Mouse (Mus musculus) CH12.LX (cell line): ENCODE measurements around the gene Cym. TPM values are rescaled to one million over a fixed set of nuclear protein-coding genes. Genes with fewer than 3 reads are reported as not detected.
A peak's percentile ranks its signal among the peaks of the same experiment; 100 is the strongest.

Experiments used
- DNase-seq: peaks from one replicate; pipeline ENCODE4 v3.0.0-alpha.2; 2013; ENCODE audit errors: extremely low read depth
- H3K27ac ChIP-seq: 2 replicates; pipeline ENCODE4 v1.5.1; 2012; ENCODE audit warnings: low read depth, mild to moderate bottlenecking, control low read depth, moderate library complexity; ENCODE audit not compliant: insufficient read depth
- H3K27me3 ChIP-seq: replicated peaks from 2 replicates; pipeline ENCODE3; 2012; ENCODE audit warnings: inconsistent platforms
- H3K36me3 ChIP-seq, 2 experiments: replicated peaks in 1 of 2; 2 replicates each; pipeline versions ENCODE3 to v1.6.1; 2012; ENCODE audit warnings: inconsistent platforms in 1 of 2, low read length in 1 of 2, mild to moderate bottlenecking in 1 of 2, mixed read lengths in 1 of 2, moderate library complexity in 1 of 2; ENCODE audit not compliant: control insufficient read depth in 1 of 2, insufficient read depth in 1 of 2
- H3K4me1 ChIP-seq, 2 experiments: 2 replicates each; pipeline ENCODE4 v1.6.1; 2012; ENCODE audit warnings: inconsistent platforms in 1 of 2, moderate library complexity in 1 of 2; ENCODE audit not compliant: insufficient read depth in 2 of 2, control insufficient read depth in 1 of 2
- H3K4me2 ChIP-seq: 2 replicates; pipeline ENCODE4 v1.6.1; 2012; ENCODE audit warnings: low read depth, mild to moderate bottlenecking, control low read depth; ENCODE audit not compliant: poor library complexity, insufficient read depth, severe bottlenecking
- H3K4me3 ChIP-seq, 3 experiments: fragments of 150-350 bp in 1 of 3; sonication (generic) in 1 of 3; replicated peaks in 1 of 3; 2 replicates each; pipeline versions ENCODE3 to v1.5.1; 2011 to 2012; ENCODE audit warnings: low read depth in 2 of 3, low read length in 2 of 3, mild to moderate bottlenecking in 2 of 3, moderate library complexity in 2 of 3, control low read depth in 1 of 3, improper control_type of control experiment in 1 of 3, inconsistent platforms in 1 of 3, mixed read lengths in 1 of 3; ENCODE audit not compliant: poor library complexity in 1 of 3
- H3K79me2 ChIP-seq: replicated peaks from 2 replicates; pipeline ENCODE4 v1.6.1; 2012; ENCODE audit warnings: mild to moderate bottlenecking, moderate library complexity; ENCODE audit not compliant: control insufficient read depth, poor library complexity, insufficient read depth, severe bottlenecking; ENCODE audit errors: extremely low read depth
- H3K9ac ChIP-seq: 2 replicates; pipeline ENCODE4 v1.6.1; 2012; ENCODE audit warnings: low read depth, mild to moderate bottlenecking, control low read depth, moderate library complexity; ENCODE audit not compliant: insufficient read depth
- H3K9me3 ChIP-seq: replicated peaks from 2 replicates; pipeline ENCODE3; 2012; ENCODE audit warnings: low read length, inconsistent platforms, mixed read lengths
- BHLHE40 ChIP-seq: IDR thresholded peaks from 2 replicates; pipeline ENCODE4 v1.6.1; 2011; ENCODE audit warnings: mild to moderate bottlenecking, low read depth, low read length, improper control_type of control experiment
- CTCF ChIP-seq, 2 experiments: IDR thresholded peaks in 1 of 2; conservative IDR thresholded peaks in 1 of 2; 2 replicates each; pipeline ENCODE4 v1.5.1; 2011 to 2012; ENCODE audit warnings: low read depth in 2 of 2, low read length in 2 of 2, improper control_type of control experiment in 1 of 2, inconsistent platforms in 1 of 2, mild to moderate bottlenecking in 1 of 2, moderate library complexity in 1 of 2
- E2F4 ChIP-seq: IDR thresholded peaks from 2 replicates; pipeline ENCODE4 v1.6.1; 2011; ENCODE audit warnings: low read depth, low read length, improper control_type of control experiment; ENCODE audit not compliant: insufficient replicate concordance
- EP300 ChIP-seq: IDR thresholded peaks from 2 replicates; pipeline ENCODE4 v1.6.1; 2011; ENCODE audit warnings: low read length, improper control_type of control experiment
- ETS1 ChIP-seq: conservative IDR thresholded peaks from 2 replicates; pipeline ENCODE4 v1.6.1; 2012; ENCODE audit warnings: low read depth, mild to moderate bottlenecking, inconsistent platforms, low read length, improper control_type of control experiment, moderate library complexity
- GABPA ChIP-seq: IDR thresholded peaks from 2 replicates; pipeline ENCODE4 v1.6.1; 2012; ENCODE audit warnings: low read depth, low read length, improper control_type of control experiment, inconsistent platforms; ENCODE audit not compliant: insufficient replicate concordance
- HCFC1 ChIP-seq: IDR thresholded peaks from 2 replicates; pipeline ENCODE4 v1.6.1; 2012; ENCODE audit warnings: low read depth, mild to moderate bottlenecking, inconsistent platforms, low read length, improper control_type of control experiment
- JUND ChIP-seq: conservative IDR thresholded peaks from 2 replicates; pipeline ENCODE4 v1.6.1; 2011; ENCODE audit warnings: low read depth, low read length, improper control_type of control experiment
- KAT2A ChIP-seq: IDR thresholded peaks from 2 replicates; pipeline ENCODE4 v1.6.1; 2012; ENCODE audit warnings: low read length, improper control_type of control experiment, inconsistent platforms; ENCODE audit not compliant: insufficient replicate concordance
- MAX ChIP-seq: IDR thresholded peaks from 2 replicates; pipeline ENCODE4 v1.6.1; 2011; ENCODE audit warnings: low read length, improper control_type of control experiment
- MAZ ChIP-seq: IDR thresholded peaks from 2 replicates; pipeline ENCODE4 v1.6.1; 2012; ENCODE audit warnings: low read depth, mild to moderate bottlenecking, inconsistent platforms, low read length, improper control_type of control experiment, moderate library complexity
- MEF2A ChIP-seq: IDR thresholded peaks from 2 replicates; pipeline ENCODE4 v1.6.1; 2014; ENCODE audit warnings: low read depth, mild to moderate bottlenecking, inconsistent platforms, low read length, improper control_type of control experiment, borderline replicate concordance
- MYC ChIP-seq: IDR thresholded peaks from 2 replicates; pipeline ENCODE4 v1.6.1; 2011; ENCODE audit warnings: low read depth, mild to moderate bottlenecking, improper control_type of control experiment, low read length
- NELFE ChIP-seq: IDR thresholded peaks from 2 replicates; pipeline ENCODE4 v1.6.1; 2011; ENCODE audit warnings: low read depth, low read length, improper control_type of control experiment
- NRF1 ChIP-seq: IDR thresholded peaks from 2 replicates; pipeline ENCODE4 v1.6.1; 2014; ENCODE audit warnings: low read depth, mild to moderate bottlenecking, inconsistent platforms, low read length, improper control_type of control experiment, moderate library complexity
- POLR2A ChIP-seq: IDR thresholded peaks from 2 replicates; pipeline ENCODE4 v1.6.1; 2011; ENCODE audit warnings: low read depth, mild to moderate bottlenecking, improper control_type of control experiment, low read length
- POLR2AphosphoS2 ChIP-seq: IDR thresholded peaks from 2 replicates; pipeline ENCODE4 v1.6.1; 2011; ENCODE audit warnings: low read depth, low read length, improper control_type of control experiment
- RAD21 ChIP-seq: IDR thresholded peaks from 2 replicates; pipeline ENCODE4 v1.6.1; 2011; ENCODE audit warnings: low read depth, mild to moderate bottlenecking, low read length, improper control_type of control experiment, moderate library complexity
- ZKSCAN1 ChIP-seq: IDR thresholded peaks from 2 replicates; pipeline ENCODE4 v1.6.1; 2012; ENCODE audit warnings: low read depth, inconsistent platforms, low read length, improper control_type of control experiment, borderline replicate concordance
- ZNF384 ChIP-seq: IDR thresholded peaks from 2 replicates; pipeline ENCODE4 v1.6.1; 2012; ENCODE audit warnings: low read depth, low read length, improper control_type of control experiment, inconsistent platforms
- dilution Hi-C: fragments of 300-500 bp; cut with MboI; formaldehyde crosslinking; loops from 2 replicates; pipeline ENCODE4 v1.14.3; 2020; ENCODE audit warnings: low sequenced_read_pairs; ENCODE audit not compliant: extremely low pct_unique_long_range_greater_than_20kb, extremely low pct_ligation_motif_present
- in situ Hi-C: fragments of 300-500 bp; cut with MboI; formaldehyde crosslinking; loops from 3 replicates; pipeline ENCODE4 v1.14.3; 2019; ENCODE audit warnings: low sequenced_read_pairs, low pct_ligation_motif_present, low pct_unique_long_range_greater_than_20kb, mixed read lengths
- polyA plus RNA-seq: library from polyadenylated mRNA; unstranded; fragments of >175 nt; gene quantifications from 2 replicates; pipeline ENCODE4 v1.2.1, GENCODE M21; 2012; ENCODE audit warnings: low read depth; ENCODE audit not compliant: insufficient read length
- total RNA-seq, 2 experiments: library from RNA; depleted of rRNA; stranded (reverse); fragments of 300-350 nt in 1 of 2; fragments of >200 nt in 1 of 2; gene quantifications; 2 replicates each; pipeline ENCODE4 v1.2.3; 2012 to 2014

The Cym gene
- total and polyA plus RNA-seq, 3 experiments = not detected

- Histone ChIP-seq H3K27ac (no peak overlapping the region), H3K9me3 (peaks cover 3% of the 10 kb centered on the region), H3K4me3 (no peak overlapping the region), H3K9ac (no peak overlapping the region), H3K27me3 (peaks cover 11% of the 10 kb centered on the region), H3K36me3 (no peaks in the 10 kb centered on the region), H3K4me2 (no peak overlapping the region), H3K79me2 (no peaks in the 10 kb centered on the region), H3K4me1 (peaks cover 3 to 7% of the 10 kb centered on the region in 2 experiments; a peak in 3 of 4 replicates)
- TF ChIP-seq ETS1 (no peak), JUND (no peak), HCFC1 (no peak), CTCF (conservative IDR thresholded peaks at IDR 0.05 in 1 of 2, IDR thresholded peaks at IDR 0.05 in 1 of 2; ENCODE audit: low read depth in 2 of 2, low read length in 2 of 2) (no peak), GABPA (no peak), MAX (no peak), MAZ (no peak), EP300 (no peak), MEF2A (no peak), POLR2AphosphoS2 (no peak)
- in situ Hi-C loops = no loop called here
- dilution Hi-C loops = no loop called here
- DNase-seq = no peak
Observed at GRCm38 (mm10) chr3:107217101-107217480, 4.4 kb downstream of the Cym start.

DNA sequence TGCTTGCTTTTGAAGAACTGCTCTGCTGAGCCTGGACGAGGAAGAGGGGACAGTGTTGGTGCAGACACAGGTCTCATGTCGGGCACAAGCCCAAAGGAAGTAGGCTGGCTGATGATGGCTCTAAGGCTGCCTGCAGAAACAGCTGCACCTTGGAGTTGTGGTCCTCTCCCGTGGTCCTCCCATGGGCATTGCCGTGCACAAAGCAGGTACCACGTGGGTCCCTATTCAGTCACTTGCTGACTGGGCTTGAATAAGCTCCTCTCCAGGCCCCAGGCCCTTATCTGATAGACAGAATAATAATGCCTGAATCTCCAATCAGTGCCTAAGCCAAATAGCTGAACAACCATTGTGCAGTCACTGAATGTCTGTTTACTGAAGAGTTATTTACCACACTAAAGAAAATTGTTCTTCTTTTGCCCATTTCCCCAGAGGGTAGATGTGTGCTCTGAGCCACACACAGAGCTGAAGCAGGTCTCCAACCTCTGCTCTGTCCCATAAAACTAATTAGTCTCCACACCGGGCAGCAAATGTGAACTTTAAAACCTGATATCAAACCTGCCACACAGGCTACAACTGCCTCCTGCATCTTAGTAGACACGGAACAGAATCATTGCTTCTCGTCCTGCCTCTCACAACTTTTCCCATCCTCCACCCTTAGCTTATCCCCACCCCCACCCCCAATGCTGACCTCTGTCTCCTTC is 5.0 kb downstream of the Cym start:
- Histone ChIP-seq H3K9ac (no peak overlapping the region), H3K9me3 (peaks cover 3% of the 10 kb centered on the region), H3K27ac (no peak overlapping the region), H3K27me3 (peaks cover 11% of the 10 kb centered on the region), H3K4me1 (peaks cover 3 to 7% of the 10 kb centered on the region in 2 experiments; a peak in 3 of 4 replicates), H3K36me3 (no peaks in the 10 kb centered on the region), H3K79me2 (no peaks in the 10 kb centered on the region), H3K4me3 (no peak overlapping the region), H3K4me2 (no peak overlapping the region)
- TF ChIP-seq ZKSCAN1 = no peak
- TF ChIP-seq JUND = no peak
- no peak for TF ChIP-seq ETS1
- no peak for TF ChIP-seq MYC
- no peak for TF ChIP-seq HCFC1
- TF ChIP-seq BHLHE40 = no peak
- TF ChIP-seq ZNF384 = no peak
- TF ChIP-seq CTCF (conservative IDR thresholded peaks at IDR 0.05 in 1 of 2, IDR thresholded peaks at IDR 0.05 in 1 of 2; ENCODE audit: low read depth in 2 of 2, low read length in 2 of 2) = no peak
- TF ChIP-seq RAD21 = no peak
- TF ChIP-seq NELFE = no peak
- TF ChIP-seq E2F4 = no peak
- no peak for TF ChIP-seq KAT2A
- no peak for TF ChIP-seq POLR2A
- no peak for TF ChIP-seq NRF1
- DNase-seq = peak; percentile 5
- in situ Hi-C loops (no loop called here), dilution Hi-C loops (no loop called here)
